Mouse (Mus musculus) embryonic fibroblast, embryonic 13.5 days (primary cell): ENCODE results near the gene Slc15a3. TPM values are rescaled to one million over a fixed set of nuclear protein-coding genes. Genes with fewer than 3 reads are reported as not detected.

Experiments
- H3K27ac ChIP-seq: 2 replicates; pipeline ENCODE4 v1.5.1; 2012; ENCODE audit warnings: low read length, control low read depth, inconsistent platforms; ENCODE audit not compliant: insufficient read depth
- H3K4me1 ChIP-seq: 2 replicates; pipeline ENCODE4 v1.6.1; 2011; ENCODE audit warnings: low read length; ENCODE audit not compliant: control insufficient read depth, insufficient read depth
- H3K4me3 ChIP-seq: 2 replicates; pipeline ENCODE4 v1.5.1; 2011; ENCODE audit warnings: mild to moderate bottlenecking, control low read depth, low read length; ENCODE audit not compliant: insufficient read depth
- CTCF ChIP-seq: IDR thresholded peaks from 2 replicates; pipeline ENCODE4 v1.5.1; 2011; ENCODE audit warnings: mild to moderate bottlenecking, control low read depth, low read length, moderate library complexity, borderline replicate concordance; ENCODE audit not compliant: insufficient read depth
- POLR2A ChIP-seq: IDR thresholded peaks from 2 replicates; pipeline ENCODE4 v1.6.1; 2011; ENCODE audit warnings: low read depth, mild to moderate bottlenecking, control low read depth, low read length, moderate library complexity
- polyA plus RNA-seq: library from polyadenylated mRNA; stranded (reverse); fragments of >200 nt; gene quantifications from 2 replicates; pipeline ENCODE4 v1.2.4, GENCODE M21; 2011; ENCODE audit warnings: low read depth; ENCODE audit not compliant: missing spikeins, insufficient read length

Gene Slc15a3
- polyA plus RNA-seq, 1 experiment, result 2.1 TPM

DNA sequence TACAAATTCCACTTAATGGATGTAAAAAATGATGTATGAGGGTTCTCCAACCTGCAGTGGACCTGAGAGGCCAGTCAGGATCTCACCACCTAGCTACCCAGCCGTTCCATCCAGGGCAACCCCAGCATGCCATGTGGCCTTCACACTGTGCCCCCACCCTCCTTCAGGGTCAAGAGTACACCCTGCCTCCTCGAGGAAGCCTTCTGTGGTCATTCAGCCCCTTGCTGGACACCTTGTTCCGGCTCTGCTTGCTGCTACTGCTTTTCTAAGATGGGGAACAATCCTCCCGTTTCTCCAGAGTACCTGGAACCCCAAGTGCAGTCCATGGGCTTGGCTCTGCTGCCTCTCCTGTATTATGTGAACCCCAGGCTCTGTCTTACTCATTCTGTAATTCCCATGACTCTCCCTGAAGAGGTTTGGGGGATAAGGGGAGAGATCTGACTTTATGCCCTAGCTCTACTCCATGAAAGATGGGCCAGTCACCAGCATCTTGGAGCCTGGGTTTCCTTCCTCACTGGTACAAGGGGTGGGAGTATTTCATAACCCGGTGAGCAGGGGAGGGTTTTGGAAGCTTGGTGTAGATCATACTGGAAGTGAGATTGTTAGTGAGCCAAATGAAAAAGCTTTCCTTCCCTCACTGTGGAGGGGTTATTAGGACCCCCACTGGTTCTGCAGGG lies 28.6 kb downstream of the Slc15a3 start:
- TF ChIP-seq POLR2A (no peak), CTCF (no peak)
- no peak overlapping the region for H3K27ac ChIP-seq
- H3K4me3 ChIP-seq, result peak overlapping the region; percentile 82
- peaks cover 5% of the 10 kb centered on the region; the same call in 1 of the 2 replicates for H3K4me1 ChIP-seq

GRCm38 (mm10) chr19:10868623-10869141 lies 29.2 kb downstream of the Slc15a3 start:
- TF ChIP-seq POLR2A (no peak), CTCF (no peak)
- Histone ChIP-seq H3K27ac (no peak overlapping the region), H3K4me1 (peaks cover 5% of the 10 kb centered on the region; the same call in 1 of the 2 replicates), H3K4me3 (peak overlapping the region; percentile 82)

DNA sequence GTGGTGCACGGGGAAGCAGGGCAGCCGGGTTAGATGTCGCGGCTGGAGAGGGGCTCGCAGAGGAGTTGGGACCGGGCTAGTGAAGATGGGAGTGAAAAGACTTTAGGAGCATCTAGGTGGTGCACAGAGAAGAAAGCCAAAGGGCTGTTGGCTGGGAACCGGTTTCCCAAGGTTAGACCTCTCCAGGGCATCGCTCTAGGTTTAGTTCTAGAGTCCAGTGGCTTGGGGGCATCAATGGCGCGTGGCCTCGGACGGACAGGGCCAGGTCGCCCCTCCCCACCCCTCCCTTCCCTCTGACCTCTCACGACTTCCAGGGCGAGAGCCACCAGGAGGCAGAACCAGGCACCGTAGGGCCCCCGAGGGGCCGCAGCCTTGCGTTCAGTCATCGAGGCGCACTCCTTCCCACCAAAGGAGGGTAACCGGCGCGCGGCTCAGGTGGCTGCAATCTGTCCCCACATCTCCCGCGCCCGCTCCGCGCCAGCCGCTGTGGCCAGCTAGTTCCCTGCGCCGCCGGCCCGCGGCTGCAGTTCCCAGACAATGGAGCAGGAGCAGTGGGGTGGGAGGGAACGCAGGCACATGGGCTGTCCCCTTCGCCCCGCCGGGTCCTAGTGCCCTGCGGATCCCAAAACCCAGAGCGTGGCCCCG lies 29.8 kb downstream of the Slc15a3 start:
- TF ChIP-seq CTCF (no peak), POLR2A (peak; percentile 95)
- H3K4me1 ChIP-seq, result peaks cover 5% of the 10 kb centered on the region; the same call in 1 of the 2 replicates
- peak overlapping the region; percentile 82 for H3K4me3 ChIP-seq
- H3K27ac ChIP-seq, result no peak overlapping the region

DNA sequence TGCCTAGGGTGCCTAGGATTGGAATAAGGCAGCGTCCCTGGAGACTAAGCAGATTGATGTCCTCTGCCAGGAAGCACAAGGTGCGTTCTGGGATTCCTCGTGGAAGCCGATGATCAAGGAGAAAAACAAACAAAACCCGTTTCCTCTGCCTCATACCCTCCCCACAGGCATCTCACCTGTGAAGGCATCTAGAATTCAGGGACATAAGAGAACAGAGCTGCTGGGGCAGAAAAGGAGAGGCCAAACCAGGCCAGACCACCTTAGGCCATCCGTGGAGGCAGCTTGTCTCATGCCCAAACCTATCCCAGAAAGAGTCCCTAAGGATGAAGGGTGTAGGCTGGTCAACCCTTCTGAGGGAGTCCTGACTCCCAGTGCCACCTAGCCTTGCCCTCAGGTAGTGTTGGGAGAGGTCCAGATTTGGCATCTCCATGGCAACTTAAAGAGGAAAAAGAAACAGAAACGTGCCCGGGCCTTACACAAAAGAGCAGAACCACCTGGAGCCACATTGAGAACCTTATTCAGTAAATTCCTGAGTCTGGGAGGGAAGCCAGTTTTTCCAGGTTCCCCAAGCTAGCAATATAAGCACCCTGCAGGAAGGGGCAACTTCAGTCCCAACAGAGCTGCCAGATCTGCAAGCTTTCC lies 30.5 kb downstream of the Slc15a3 start, which contains the start of gene Tmem132a:
Gene Tmem132a (minus strand): TSS at position 55 of the 642 bp plus-strand sequence.
- Histone ChIP-seq H3K4me3 (peak within 1 kb of the TSS; percentile 82), H3K4me1 (peaks cover 5% of the 10 kb centered on the region; the same call in 1 of the 2 replicates), H3K27ac (no peak within 1 kb of the TSS)
- TF ChIP-seq CTCF (no peak), POLR2A (no peak)

GRCm38 (mm10) chr19:10870676-10871075 lies 31.1 kb downstream of the Slc15a3 start:
- H3K4me1 ChIP-seq, result peaks cover 5% of the 10 kb centered on the region; the same call in 1 of the 2 replicates
- no peak overlapping the region for H3K4me3 ChIP-seq
- TF ChIP-seq CTCF, result no peak
- no peak for TF ChIP-seq POLR2A
- H3K27ac ChIP-seq, result no peak overlapping the region

DNA sequence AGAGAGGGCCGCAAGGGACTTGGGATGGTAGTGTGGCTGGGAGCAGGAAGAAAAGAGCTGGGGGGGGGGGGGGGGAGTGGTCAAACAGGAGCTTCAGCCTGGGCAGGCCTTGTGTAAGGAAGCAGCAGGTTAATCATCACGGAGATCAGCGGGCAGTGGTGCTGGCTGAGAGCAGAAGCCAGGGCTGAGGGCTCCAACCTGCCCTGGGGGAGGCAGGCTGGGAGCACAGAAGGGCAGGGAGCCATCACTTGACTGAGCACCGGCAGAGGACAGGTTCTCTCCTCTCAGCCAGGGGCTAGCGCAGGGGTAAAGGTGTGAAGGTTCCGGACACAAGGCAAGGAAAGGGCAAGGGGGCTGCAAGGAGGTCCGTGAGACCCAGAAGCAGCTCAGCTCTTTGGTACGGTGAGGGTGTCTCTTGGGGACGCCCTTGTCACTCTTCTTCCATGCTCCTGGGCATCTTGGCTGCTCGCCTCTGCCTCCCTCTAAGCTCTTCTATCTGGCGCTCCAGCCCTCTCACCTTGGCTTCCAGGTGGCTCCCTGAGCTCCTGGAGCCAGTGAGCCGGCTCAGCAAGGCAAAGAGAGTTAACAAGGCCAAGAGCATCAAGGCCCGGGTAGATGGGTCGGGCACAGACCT lies 31.9 kb downstream of the Slc15a3 start:
- H3K27ac ChIP-seq, result no peak overlapping the region
- H3K4me1 ChIP-seq, result peaks cover 5% of the 10 kb centered on the region; the same call in 1 of the 2 replicates
- no peak overlapping the region for H3K4me3 ChIP-seq
- TF ChIP-seq POLR2A, result no peak
- no peak for TF ChIP-seq CTCF

DNA sequence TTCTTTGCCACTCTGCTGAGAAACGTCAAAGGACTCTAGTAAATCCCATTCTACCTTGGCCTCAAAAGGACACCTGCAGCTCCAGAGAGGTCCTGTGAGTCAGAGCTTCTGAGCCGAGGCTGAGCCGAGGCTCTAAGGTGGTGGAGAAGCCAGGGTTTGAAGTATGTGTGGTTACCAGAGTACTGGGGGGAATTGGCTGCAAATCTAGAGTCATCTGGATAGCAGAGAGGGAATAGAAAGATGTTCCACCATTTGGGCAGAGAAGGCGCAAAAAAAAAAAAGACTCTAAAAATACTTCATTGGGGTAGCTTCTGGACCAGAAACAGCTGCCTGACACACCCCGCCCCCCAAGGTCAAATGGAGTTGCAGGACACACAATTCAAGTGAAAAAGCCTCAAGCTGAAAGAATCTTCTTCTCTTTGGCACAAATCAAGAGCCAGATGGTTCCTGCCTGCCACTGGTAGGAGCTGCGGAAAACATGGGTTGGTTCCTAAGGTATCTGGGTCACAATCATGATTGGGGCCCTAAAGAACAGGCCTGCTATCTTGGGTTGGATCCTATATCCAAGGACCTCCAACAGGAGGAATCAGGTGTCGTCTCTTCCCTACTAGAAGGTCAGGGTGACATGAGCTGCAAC lies 38.8 kb downstream of the Slc15a3 start:
- Histone ChIP-seq H3K4me1 (peaks cover 3% of the 10 kb centered on the region), H3K27ac (no peak overlapping the region), H3K4me3 (no peak overlapping the region)
- no peak for TF ChIP-seq CTCF
- no peak for TF ChIP-seq POLR2A

DNA sequence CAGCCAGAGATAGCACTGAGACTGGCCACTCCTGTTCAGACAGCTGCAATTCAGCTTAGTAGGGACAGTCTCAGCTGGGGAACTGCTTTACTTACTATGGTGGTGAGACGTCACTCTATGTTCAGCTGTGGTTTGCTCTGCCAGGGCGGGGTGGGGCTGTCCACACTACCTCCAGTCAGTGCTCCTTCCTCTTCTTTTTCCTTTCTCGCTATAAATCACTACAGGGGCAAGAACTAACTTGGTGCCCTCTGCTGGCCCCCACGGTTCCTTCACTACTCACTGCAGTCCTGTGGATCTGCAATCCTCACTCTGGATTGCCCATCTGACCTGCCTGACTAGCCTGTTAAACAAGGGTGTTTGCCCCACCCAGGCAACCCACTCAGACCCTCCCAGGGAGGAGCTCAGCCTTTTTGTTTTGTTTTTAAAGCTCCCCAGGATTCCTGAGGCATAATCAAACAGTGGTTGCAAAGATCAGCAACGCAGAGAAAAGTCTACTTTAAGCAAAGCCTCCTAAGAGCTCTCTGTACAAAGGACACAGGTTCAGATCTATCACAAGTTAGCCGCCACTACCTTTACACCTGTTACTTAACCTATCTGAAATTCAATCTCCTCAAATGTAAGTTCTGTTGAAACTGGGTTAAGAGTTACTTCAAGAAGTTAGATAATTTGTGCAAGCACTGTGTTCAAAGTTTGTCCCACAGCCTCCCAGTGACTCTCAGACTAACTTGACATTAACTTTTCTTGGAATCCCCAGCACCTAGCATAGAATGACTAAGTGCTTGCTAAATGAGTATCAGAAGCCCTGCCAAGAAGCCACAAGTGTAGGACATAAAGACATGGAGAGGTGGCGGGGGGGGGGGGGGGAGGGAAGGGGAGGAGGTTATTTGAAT lies 40.8 kb downstream of the Slc15a3 start:
- peaks cover 3% of the 10 kb centered on the region for H3K4me1 ChIP-seq
- H3K27ac ChIP-seq, result no peak overlapping the region
- H3K4me3 ChIP-seq, result peak overlapping the region; percentile 60; the same call in 1 of the 2 replicates
- TF ChIP-seq CTCF (no peak), POLR2A (no peak)
